Mouse (Mus musculus): ENCODE results near the gene Tnnc2. TPM values are rescaled to one million over a fixed set of nuclear protein-coding genes. Genes with fewer than 3 reads are reported as not detected.

Gene Tnnc2
- total RNA-seq, 2 experiments from 2014 or later, result 10.8 TPM; not detected in 1

- peak; percentile 92 for DNase-seq
Measured at GRCm38 (mm10) chr2:164794293-164794692, 14.5 kb upstream of the Tnnc2 start.

- DNase-seq, result no peak
Measured at GRCm38 (mm10) chr2:164793772-164794171, 14.0 kb upstream of the Tnnc2 start.

DNA sequence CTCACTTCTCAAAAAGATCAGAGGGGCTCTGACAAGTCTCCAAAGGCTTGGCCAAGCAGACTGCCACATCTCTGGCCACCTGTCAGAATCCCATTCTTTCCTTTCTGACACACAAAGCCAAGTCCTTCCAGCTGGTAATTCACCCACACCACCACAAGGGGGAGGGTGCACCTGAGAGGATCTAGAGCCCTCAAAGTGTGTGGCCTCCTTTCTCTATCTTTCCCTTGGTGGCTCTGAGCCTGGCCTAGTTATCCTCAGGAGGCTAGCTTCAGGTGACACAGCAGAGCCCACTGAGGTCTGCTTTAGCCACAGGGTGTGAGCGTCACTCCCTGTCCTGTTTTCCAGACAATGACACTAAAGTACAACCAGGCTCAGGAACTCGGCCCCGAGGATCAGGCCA is 13.5 kb upstream of the Tnnc2 start:
- DNase-seq, result peak; percentile 75

- no peak for DNase-seq
Measured at GRCm38 (mm10) chr2:164792400-164793190, 12.8 kb upstream of the Tnnc2 start.

GRCm38 (mm10) chr2:164791841-164792261 is 12.1 kb upstream of the Tnnc2 start:
- DNase-seq, result no peak

DNA sequence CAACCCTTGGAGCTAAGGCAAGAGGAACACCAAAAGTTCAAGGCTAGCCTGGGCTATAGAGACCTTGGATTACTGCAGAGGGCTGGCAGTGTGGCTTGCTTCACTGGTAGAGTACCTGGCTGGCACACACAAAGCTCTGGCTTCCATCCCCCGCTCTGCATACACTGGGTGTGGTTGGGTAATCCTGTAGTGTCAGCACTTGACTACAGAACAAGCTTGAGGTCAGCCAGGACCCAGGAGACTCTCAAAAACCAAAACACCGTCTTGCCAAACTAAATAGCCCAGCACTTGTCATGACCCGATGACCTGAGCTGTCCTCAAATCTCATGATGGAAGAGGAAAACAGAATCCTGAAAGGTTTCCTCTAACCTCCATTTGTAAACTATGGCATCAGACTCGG is 10.7 kb upstream of the Tnnc2 start:
- no peak for DNase-seq

DNA sequence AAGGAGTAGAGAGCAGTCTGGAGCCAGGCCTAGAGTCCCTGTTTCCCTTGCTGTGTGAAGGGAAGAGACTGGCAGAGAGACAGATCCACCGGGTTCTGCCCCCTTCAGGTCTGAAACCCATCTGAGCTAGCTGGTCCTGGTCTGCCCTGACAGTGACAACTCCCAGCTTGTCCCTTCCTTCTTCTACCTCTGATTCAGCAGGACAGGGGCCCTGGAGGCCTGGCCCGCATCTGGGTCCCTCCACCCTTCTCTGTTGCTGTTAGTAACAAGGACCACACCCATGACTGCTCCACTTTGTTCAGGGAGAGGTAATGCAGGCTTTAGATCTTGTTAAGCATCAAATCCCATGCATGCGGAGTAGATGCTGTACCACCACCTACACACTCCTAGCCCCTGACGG is 8.6 kb upstream of the Tnnc2 start:
- no peak for DNase-seq

DNA sequence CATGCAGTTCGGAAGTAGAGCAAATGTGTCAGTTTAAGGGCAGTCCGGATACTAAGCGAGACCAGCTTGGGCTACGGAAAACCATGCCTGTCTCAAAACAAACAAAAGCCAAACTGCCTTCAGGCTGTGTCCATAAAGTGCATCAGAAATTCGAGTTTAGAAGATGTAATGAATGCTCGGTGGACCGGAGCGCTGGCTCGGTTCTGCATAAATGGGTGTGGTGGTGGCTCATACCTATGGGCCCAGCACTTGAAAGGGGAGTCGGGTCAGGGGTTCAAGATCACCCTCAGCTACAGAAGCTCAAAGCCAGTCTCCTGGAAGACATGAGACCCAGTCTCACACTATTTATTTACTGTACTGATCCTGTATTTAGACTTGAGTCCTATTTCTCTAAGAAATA is 8.0 kb upstream of the Tnnc2 start:
- DNase-seq, result no peak

- DNase-seq, result no peak
Measured at GRCm38 (mm10) chr2:164787032-164787431, 7.3 kb upstream of the Tnnc2 start.

GRCm38 (mm10) chr2:164786388-164786885 is 6.7 kb upstream of the Tnnc2 start:
- DNase-seq, result no peak

- DNase-seq, result peak; percentile 91
Measured at GRCm38 (mm10) chr2:164785481-164786387, 6.0 kb upstream of the Tnnc2 start, which contains the start of gene Snx21. Gene Snx21, plus strand, starts transcription at chr2:164785823.

DNA sequence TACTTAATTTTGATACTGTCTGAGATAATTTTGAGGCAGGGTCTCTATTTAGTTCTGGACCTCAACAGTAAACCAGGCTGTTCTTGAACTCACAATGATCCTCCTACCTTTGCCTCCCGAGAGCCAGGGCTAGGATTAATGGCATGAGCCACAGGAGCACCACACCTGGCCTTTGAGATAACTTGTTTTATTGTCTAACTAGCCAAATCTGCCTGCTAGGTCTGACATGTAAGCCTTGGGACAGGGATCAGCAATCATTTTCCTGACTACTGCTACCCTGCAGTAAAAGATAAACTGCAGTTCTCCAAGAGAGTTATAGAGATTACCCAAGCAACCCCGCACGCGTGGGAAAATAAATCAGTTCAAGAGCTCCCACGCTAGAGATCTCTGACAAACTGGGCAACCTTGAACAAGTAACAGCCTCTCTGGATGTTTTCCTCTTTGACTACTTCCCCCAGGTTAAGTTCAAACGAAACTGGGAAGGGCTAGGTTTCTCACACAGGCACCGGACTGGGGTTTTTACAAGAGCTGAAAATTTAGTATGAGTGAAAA is 5.2 kb upstream of the Tnnc2 start:
- DNase-seq, result no peak

DNA sequence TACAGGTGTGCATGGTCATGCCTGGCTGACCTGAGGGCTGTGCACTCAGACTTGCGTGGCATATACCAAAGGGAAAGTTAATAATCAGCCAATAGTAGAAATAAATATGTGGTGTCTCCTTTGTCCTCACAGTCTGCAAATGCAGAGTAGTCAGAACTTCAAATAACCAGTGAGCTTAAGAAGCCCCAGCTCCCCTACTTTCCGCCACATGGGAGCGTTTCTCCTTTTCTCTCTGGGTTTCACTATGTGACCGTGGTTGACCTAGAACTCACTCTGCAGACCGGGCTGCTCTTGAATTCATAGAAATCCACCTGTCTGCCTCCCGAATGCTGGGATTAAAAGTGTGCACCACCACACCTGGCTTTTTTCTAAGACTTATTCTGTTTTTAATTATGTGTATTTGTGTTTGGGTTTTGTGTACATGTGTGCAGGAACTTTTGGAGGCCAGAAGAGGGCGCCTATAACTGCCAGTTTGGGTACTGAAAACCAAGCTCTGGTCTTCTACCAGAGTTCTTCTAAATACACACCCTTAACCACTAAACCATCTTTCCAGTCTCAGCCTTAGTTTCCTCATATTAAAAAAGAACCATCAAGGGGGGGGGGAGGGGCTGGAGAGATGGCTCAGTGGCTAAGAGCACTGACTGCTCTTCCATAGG is 4.3 kb upstream of the Tnnc2 start:
- no peak for DNase-seq

DNA sequence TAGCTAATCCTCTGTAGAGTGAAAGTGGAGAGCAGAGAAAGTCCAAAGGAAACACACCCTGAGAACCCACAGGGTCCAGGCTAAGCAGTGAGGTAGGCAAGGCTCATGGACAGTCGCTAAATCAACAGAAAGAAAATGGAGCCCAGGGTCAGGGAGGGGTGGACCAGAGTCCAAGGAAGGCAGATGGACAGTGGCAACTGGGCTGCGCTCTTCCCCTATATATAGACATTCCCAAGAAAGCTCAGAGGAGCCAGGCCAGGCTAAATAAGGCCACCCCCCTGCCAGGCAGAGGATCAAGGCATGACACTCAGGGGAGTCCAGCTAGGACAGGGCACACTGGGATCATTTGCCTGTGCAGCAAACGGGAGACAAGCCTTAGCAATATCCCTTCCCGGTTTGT is 2.1 kb upstream of the Tnnc2 start:
- no peak for DNase-seq

GRCm38 (mm10) chr2:164778809-164779208 is 958 bp downstream of the Tnnc2 start:
- DNase-seq, result no peak

DNA sequence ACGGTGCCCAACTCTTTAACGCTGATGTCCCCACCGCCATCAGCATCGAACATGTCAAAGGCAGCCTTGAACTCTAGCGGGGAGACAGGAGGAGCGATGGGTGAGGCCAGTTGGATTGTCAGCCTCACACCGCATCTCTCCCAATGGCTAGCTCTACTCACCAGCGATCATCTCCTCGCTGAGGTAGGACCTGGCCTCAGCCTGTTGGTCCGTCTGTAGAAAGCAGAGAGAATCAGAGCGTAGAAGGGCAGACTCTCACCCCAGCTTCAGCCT is 1.8 kb downstream of the Tnnc2 start:
- DNase-seq, result no peak

- DNase-seq, result no peak
Measured at GRCm38 (mm10) chr2:164777246-164778014, 2.3 kb downstream of the Tnnc2 start.

DNA sequence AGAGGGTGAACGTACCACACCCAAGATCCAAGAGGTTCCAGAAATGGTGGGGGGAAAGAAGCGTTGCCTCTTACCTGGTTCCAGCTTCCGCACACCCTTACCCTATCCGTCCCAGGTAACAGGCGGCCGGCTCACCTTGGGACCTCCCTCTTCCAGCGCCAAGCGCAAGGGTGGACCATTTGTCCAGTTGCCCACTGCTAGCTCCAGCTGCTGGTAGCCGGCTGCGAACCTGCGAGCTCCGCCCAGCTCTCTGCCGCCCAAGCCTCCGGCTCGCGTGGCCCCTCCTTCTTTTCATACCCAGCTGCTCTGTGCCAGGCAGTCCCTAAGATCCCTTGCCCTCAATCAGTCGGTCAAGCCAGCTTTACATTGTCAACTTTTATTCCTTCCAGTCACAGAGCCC is 3.0 kb downstream of the Tnnc2 start:
- no peak for DNase-seq

- DNase-seq, result no peak
Measured at GRCm38 (mm10) chr2:164776130-164776529, 3.6 kb downstream of the Tnnc2 start.

DNA sequence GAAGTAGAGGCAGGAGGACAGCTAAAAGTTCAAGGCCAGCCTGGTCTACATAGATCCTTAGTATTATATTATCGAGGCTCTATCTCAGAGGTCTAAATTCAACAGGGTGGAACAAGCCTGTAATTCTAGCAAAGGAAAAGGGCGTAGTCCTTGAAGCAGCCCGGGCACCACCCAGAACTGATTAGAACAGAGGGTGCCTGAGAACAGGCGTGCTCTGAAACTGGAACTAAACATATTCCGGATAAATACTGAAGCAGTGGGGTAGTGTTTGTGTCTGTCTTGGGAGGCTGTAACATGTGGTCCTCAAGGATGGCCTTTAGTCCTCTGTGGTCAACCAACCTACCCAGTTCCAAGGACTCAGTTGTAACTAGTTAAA is 5.8 kb downstream of the Tnnc2 start:
- DNase-seq, result no peak

DNA sequence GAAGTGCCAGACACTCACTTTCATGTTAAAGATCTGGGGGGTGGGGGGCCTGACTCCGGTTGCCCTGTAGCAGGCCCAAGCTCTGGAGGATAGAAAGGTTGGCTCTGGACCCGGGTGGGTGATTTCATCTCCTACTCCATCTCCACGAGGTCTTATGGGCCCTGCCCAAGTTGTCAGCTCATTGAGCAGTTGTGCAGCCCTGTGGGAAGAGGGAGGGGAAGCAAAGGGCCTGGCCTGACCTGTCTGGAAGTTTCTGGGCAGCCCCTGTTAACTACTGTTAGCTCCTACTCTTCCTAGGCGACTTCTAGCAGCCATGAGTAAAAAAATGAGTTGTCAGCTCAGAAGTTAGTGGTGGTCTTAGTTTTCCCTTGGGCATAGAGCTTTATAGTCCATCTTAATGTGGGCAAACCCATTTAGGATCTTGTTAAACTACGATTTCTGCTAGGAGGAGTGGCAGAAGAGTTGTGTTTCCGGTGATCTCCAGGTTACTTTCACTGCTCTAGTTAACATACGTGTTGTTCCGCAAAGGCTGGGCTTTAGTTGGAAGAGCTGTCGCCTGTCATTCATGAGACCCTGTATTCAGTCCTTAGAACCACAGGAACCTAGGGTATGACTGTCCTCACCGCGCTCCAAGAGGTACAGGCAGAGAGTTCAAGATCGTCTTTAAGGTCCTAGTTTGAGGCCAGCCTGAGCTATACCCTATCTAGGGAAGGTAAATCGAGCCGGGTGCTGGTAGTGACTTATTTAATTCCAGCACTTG is 6.4 kb downstream of the Tnnc2 start:
- no peak for DNase-seq
